Mouse (Mus musculus): ENCODE results near the gene Tas2r109. TPM values are rescaled to one million over a fixed set of nuclear protein-coding genes. Genes with fewer than 3 reads are reported as not detected.

The Tas2r109 gene
- polyA plus RNA-seq (2012; rRNA removed), result not detected in 2 replicates

DNA sequence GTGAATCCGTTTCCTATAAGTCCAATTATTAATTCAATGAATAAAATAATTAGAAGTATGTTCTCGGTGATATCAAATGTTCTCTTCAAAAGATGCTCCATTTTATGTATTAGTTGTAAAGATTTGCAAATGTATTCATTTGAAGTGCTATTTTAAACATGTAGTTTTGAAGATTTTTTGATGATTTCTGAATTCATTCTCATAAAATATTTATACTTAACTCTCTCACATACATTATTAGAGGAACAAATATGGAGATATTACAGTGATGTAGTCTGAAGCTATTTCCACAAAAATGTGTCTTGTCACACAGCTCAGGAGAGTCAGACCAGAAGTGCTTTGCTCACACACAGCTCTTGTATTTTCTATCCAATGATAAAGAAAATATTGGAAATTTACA is at the start of gene Tas2r109:
Tas2r109 (minus strand) TSS at position 101 of the 400 bp plus-strand sequence.

DNA sequence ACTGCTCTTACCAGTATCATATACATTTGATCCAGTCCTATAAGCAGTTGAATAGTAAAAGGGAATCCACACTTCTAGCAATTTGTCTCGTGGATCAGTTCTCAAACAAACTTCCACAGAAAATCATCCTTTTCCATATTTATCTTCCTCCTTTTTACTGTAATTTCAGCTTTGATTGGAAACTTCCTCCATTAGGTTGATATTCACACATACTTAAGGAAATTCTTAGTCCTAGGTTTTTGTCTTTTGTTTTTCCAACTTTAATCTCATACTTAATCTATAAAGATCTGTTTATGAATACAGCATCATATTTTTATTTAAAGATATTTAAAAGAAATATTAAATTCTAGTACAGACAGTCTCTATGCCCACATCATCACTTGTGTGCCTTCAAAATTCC is 22.9 kb downstream of the Tas2r109 start, which contains the start of gene Tas2r131:
Tas2r131 (minus strand) TSS at position 101 of the 400 bp plus-strand sequence.

GRCm38 (mm10) chr6:132950802-132951201 is 30.0 kb downstream of the Tas2r109 start, which contains the start of gene Tas2r129:
Tas2r129 (plus strand) TSS chr6:132951102.

Other genes starting within 250 kb of the Tas2r109 start
- not detected in 2 replicates for gene Tas2r115, start 242.9 kb downstream of the Tas2r109 start, polyA plus RNA-seq (2012; rRNA removed)
- not detected in 2 replicates for gene Tas2r124, start 226.2 kb downstream of the Tas2r109 start, polyA plus RNA-seq (2012; rRNA removed)
- gene Tas2r102, start 218.8 kb downstream of the Tas2r109 start, polyA plus RNA-seq (2012; rRNA removed), result not detected in 2 replicates
- gene Tas2r136, start 202.8 kb downstream of the Tas2r109 start, polyA plus RNA-seq (2012; rRNA removed), result not detected in 2 replicates
- gene Tas2r117, start 178.1 kb downstream of the Tas2r109 start, polyA plus RNA-seq (2012; rRNA removed), result not detected in 2 replicates
- not detected in 2 replicates for gene Tas2r123, start 133.8 kb downstream of the Tas2r109 start, polyA plus RNA-seq (2012; rRNA removed)
- not detected in 2 replicates for gene Tas2r116, start 125.5 kb downstream of the Tas2r109 start, polyA plus RNA-seq (2012; rRNA removed)
- not detected in 2 replicates for gene Tas2r110, start 113.0 kb downstream of the Tas2r109 start, polyA plus RNA-seq (2012; rRNA removed)
- gene Tas2r113, start 88.0 kb downstream of the Tas2r109 start, polyA plus RNA-seq (2012; rRNA removed), result not detected in 2 replicates
- not detected in 2 replicates for gene Tas2r125, start 71.3 kb downstream of the Tas2r109 start, polyA plus RNA-seq (2012; rRNA removed)
- gene Tas2r129, start 29.9 kb downstream of the Tas2r109 start, polyA plus RNA-seq (2012; rRNA removed), result not detected in 2 replicates
- not detected in 2 replicates for gene Tas2r131, start 23.0 kb downstream of the Tas2r109 start, polyA plus RNA-seq (2012; rRNA removed)
- not detected in 2 replicates for gene Tas2r103, start 56.1 kb upstream of the Tas2r109 start, polyA plus RNA-seq (2012; rRNA removed)
- not detected in 2 replicates for gene Tas2r140, start 74.9 kb upstream of the Tas2r109 start, polyA plus RNA-seq (2012; rRNA removed)
- gene Smim10l1, start 123.9 kb upstream of the Tas2r109 start, polyA plus RNA-seq (2012; rRNA removed), result 169 and 171 TPM in 2 replicates

All from colon, adult 2 months (tissue).